In the genomic region with DNA sequence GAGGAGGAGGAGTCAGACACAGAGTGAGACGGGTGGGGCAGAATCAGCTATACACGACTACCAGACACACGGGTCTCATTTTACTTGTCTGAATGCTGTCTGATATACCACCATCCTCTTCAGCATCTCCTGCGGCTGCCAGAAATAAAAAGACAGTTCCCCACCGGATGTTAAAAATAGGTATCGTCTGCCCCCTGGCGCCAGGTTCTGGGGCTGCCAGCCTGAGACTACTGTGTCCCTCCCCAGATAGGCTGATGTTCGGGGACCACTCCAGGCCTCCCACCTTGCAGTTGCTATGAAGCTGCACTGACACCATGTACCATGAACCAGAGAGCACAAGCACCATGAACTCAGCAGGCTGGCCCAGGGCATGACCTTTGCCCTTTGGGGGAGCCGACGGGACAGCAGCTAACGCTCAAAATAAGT, we compare ENCODE assay signal across 9 mouse cellular contexts. TPM values are rescaled to one million over a fixed set of nuclear protein-coding genes. Genes with fewer than 3 reads are reported as not detected.
DNase-seq lines count a peak whose midpoint lies in the region; ATAC-seq lines count a peak whose summit lies in the region.
"Had no signal": no experiment of that assay in that cellular context is flagged by ENCODE, and none has a peak within 500 bp of the region (broad histone marks: within the 10 kb centered on the region; RNA-seq: fewer than 3 reads in every experiment).

No protein-coding gene starts in this region.

- H3K4me3 ChIP-seq in liver, embryonic 11.5 days (ENCODE audit: low read depth, low read length), result no peak overlapping the region

- H3K4me1 ChIP-seq in liver, embryonic 11.5 days (replicated peaks; ENCODE audit: control insufficient read depth, insufficient read depth, low read length), result no peaks in the 10 kb centered on the region

- no peak overlapping the region for H3K27ac ChIP-seq in liver, embryonic 11.5 days (ENCODE audit: low read depth, low read length)

- H3K4me2 ChIP-seq in liver, embryonic 11.5 days, result no peak overlapping the region

- ATAC-seq in liver, embryonic 11.5 days (replicated peaks; ENCODE audit: low FRiP score), result no peak
- ATAC-seq in granulocyte monocyte progenitor cell, adult 5-6 weeks (replicated peaks; ENCODE audit: poor library complexity, severe bottlenecking), result peak; percentile 42; the same call in 1 of the 2 replicates
- no peak for ATAC-seq in erythroid progenitor cell, adult 5-6 weeks (replicated peaks; ENCODE audit: low FRiP score, poor library complexity, severe bottlenecking)

- intact Hi-C loops in left cerebral cortex, postnatal 36 days (cut with DNase I), result loop anchor here (1.0 kb wide), 1 partner anchor 108 kb away; no protein-coding TSS in a partner anchor

- no peaks in the 10 kb centered on the region for H3K9me3 ChIP-seq in liver, embryonic 11.5 days (ENCODE audit: control insufficient read depth, low read length)

- no peaks in the 10 kb centered on the region for H3K36me3 ChIP-seq in liver, embryonic 11.5 days (ENCODE audit: control insufficient read depth, insufficient read depth, low read length)

- peak; percentile 27 for DNase-seq in liver
- no peak for DNase-seq in liver, embryonic 11.5 days (ENCODE audit: low spot score)
- DNase-seq in adrenal gland, postnatal 10 days, result peak; percentile 47
- DNase-seq in embryo, embryonic 11 days, result peak; percentile 64
- peak; percentile 29 to 41 for DNase-seq in left cerebral cortex, postnatal 36 days (ENCODE audit: low spot score in 2 of 2)
- DNase-seq in retina, postnatal 1 day, result peak; percentile 55

- 48% methylated on average over 11 of the region's 11 CpGs for WGBS in liver, embryonic 11.5 days

- no peak overlapping the region for H3K9ac ChIP-seq in liver, embryonic 11.5 days (ENCODE audit: low read depth, low read length)

- H3K27me3 ChIP-seq in liver, embryonic 11.5 days (replicated peaks; ENCODE audit: control insufficient read depth, insufficient read depth, low read length), result no peaks in the 10 kb centered on the region

RNA-seq across cellular contexts. Expression of a gene that starts 24.2 kb away (rescaled TPM):
- polyA plus RNA-seq in liver, embryonic 11.5 days (2014; fragmentation: Nextera tagmentation; extraction: Ambion mirVana), result 0.70 and 0.71 TPM in 2 replicates
- 1 to 10 TPM in 1 of 2 experiments, under 1 TPM in 1; 0.78 to 1.7 TPM for total RNA-seq in adrenal gland, postnatal 10 days (2021)
- not detected in 2 replicates for total RNA-seq in granulocyte monocyte progenitor cell, adult 5-6 weeks (2014; fragmentation: Nextera tagmentation)
- total RNA-seq in granulocyte monocyte progenitor cell, adult 5-6 weeks (2017), result not detected in 2 replicates
- total RNA-seq in left cerebral cortex, postnatal 36 days (2021), result 10 to 100 TPM; 36.5 to 37.3 TPM
- not detected in 2 replicates for total RNA-seq in erythroid progenitor cell, adult 5-6 weeks (2015; ENCODE audit: low replicate concordance)
- not detected in 2 replicates for total RNA-seq in erythroid progenitor cell, adult 5-6 weeks (2017; ENCODE audit: low replicate concordance)

RNA-seq across cellular contexts. Expression of a gene that starts 34.2 kb away (rescaled TPM):
- polyA plus RNA-seq in liver, embryonic 11.5 days (2014; fragmentation: Nextera tagmentation; extraction: Ambion mirVana), result 0.47 and 0.60 TPM in 2 replicates
- 1 to 10 TPM; 2.0 to 2.3 TPM for total RNA-seq in adrenal gland, postnatal 10 days (2021)
- total RNA-seq in granulocyte monocyte progenitor cell, adult 5-6 weeks (2014; fragmentation: Nextera tagmentation), result not detected in 2 replicates
- not detected in 2 replicates for total RNA-seq in granulocyte monocyte progenitor cell, adult 5-6 weeks (2017)
- under 1 TPM; 0.11 to 0.35 TPM for total RNA-seq in left cerebral cortex, postnatal 36 days (2021)
- not detected in 2 replicates for total RNA-seq in erythroid progenitor cell, adult 5-6 weeks (2015; ENCODE audit: low replicate concordance)
- total RNA-seq in erythroid progenitor cell, adult 5-6 weeks (2017; ENCODE audit: low replicate concordance), result not detected in 2 replicates
- polyA plus RNA-seq: spleen, adult 2 months had no signal

RNA-seq across cellular contexts. Expression of a gene that starts 36.7 kb away (rescaled TPM):
- not detected in 2 replicates for polyA plus RNA-seq in liver, embryonic 11.5 days (2014; fragmentation: Nextera tagmentation; extraction: Ambion mirVana)
- total RNA-seq in adrenal gland, postnatal 10 days (2021), result under 1 TPM; 0.06 to 0.09 TPM
- total RNA-seq in granulocyte monocyte progenitor cell, adult 5-6 weeks (2014; fragmentation: Nextera tagmentation), result not detected in 2 replicates
- total RNA-seq in granulocyte monocyte progenitor cell, adult 5-6 weeks (2017), result not detected in 2 replicates
- total RNA-seq in left cerebral cortex, postnatal 36 days (2021), result under 1 TPM; 0.07 to 0.10 TPM
- not detected in 2 replicates for total RNA-seq in erythroid progenitor cell, adult 5-6 weeks (2015; ENCODE audit: low replicate concordance)
- total RNA-seq in erythroid progenitor cell, adult 5-6 weeks (2017; ENCODE audit: low replicate concordance), result not detected in 2 replicates
- polyA plus RNA-seq: spleen, adult 2 months had no signal

Comparison
In these comparisons a context has a peak if more than half of its experiments do, and no peak if none do; other contexts are left out.
1. RNA of a gene that starts 24.2 kb away (total RNA-seq): 36.5 to 37.3 TPM in left cerebral cortex, postnatal 36 days; 0.78 to 1.7 TPM in adrenal gland, postnatal 10 days, not detected in granulocyte monocyte progenitor cell, adult 5-6 weeks and not detected in erythroid progenitor cell, adult 5-6 weeks; every median in the first group is over 10 times any median in the second.